Mouse (Mus musculus) heart, adult 2 months (tissue): ENCODE data around the gene Prdx6.

ENCODE experiments used
- CTCF ChIP-seq: fragments of 200-600 bp; IDR thresholded peaks from 2 replicates; pipeline ENCODE4 v1.8.1; 2022; ENCODE audit warnings: antibody characterized with exemption, mild to moderate bottlenecking, moderate library complexity
- EP300 ChIP-seq: fragments of 200-500 bp; IDR thresholded peaks from 2 replicates; pipeline ENCODE4 v1.6.1; 2011; ENCODE audit warnings: low read depth, low read length, control low read depth; ENCODE audit not compliant: insufficient read depth
- POLR2A ChIP-seq: fragments of 200-500 bp; IDR thresholded peaks from 2 replicates; pipeline ENCODE4 v1.6.1; 2011; ENCODE audit warnings: mild to moderate bottlenecking, low read depth, low read length, control low read depth; ENCODE audit not compliant: insufficient read depth

GRCm38 (mm10) chr1:161252901-161253300, 1.9 kb upstream of the Prdx6 start:
- TF ChIP-seq EP300 (no peak), POLR2A (no peak), CTCF (no peak)
